Mouse (Mus musculus) G1E (cell line): ENCODE data around the gene Iqcf1.

ENCODE experiments used
- CTCF ChIP-seq: IDR thresholded peaks from 2 replicates; pipeline ENCODE4 v1.5.1; 2012; ENCODE audit warnings: low read depth, low read length, inconsistent platforms, mixed read lengths
- GATA2 ChIP-seq: IDR thresholded peaks from 2 replicates; pipeline ENCODE4 v1.6.1; 2012; ENCODE audit warnings: low read depth, low read length, inconsistent platforms, borderline replicate concordance
- POLR2AphosphoS5 ChIP-seq: IDR thresholded peaks from 2 replicates; pipeline ENCODE4 v1.6.1; 2012; ENCODE audit warnings: low read depth, low read length, inconsistent platforms; ENCODE audit not compliant: insufficient replicate concordance

GRCm38 (mm10) chr9:106482578-106483115 is 17.1 kb upstream of the Iqcf1 start:
- TF ChIP-seq CTCF (no peak), GATA2 (no peak), POLR2AphosphoS5 (no peak)
